Mouse (Mus musculus) heart, adult 8-10 months (tissue): ENCODE data around the gene Hapln3. TPM values are rescaled to one million over a fixed set of nuclear protein-coding genes. Genes with fewer than 3 reads are reported as not detected.

Source experiments
- DNase-seq: peaks from one replicate; pipeline ENCODE4 v3.0.0; 2022; ENCODE audit warnings: low spot score
- total RNA-seq, 4 experiments: library from RNA; stranded (reverse); gene quantifications; 2 replicates each; pipeline ENCODE4 v1.2.4; 2022

The Hapln3 gene
- total RNA-seq, 4 experiments from 2014 or later = 0.08 to 1.1 (median 0.30) TPM

- DNase-seq = no peak
These were observed 51.6 kb downstream of the Hapln3 start for GRCm38 (mm10) chr7:79079212-79079611.

- DNase-seq = peak; percentile 11
These were observed 62.6 kb downstream of the Hapln3 start for GRCm38 (mm10) chr7:79068231-79068630.

- no peak for DNase-seq
These were observed 63.4 kb downstream of the Hapln3 start for GRCm38 (mm10) chr7:79067466-79067865.

Other genes with a start within 250 kb of the Hapln3 start
- gene Aen, start 235.2 kb downstream of the Hapln3 start, total RNA-seq = 10 to 100 TPM; 32.7 to 39.3 (median 35.5) TPM
- gene Isg20, start 217.6 kb downstream of the Hapln3 start, total RNA-seq = 1 to 10 TPM; 1.8 to 7.5 (median 5.4) TPM
- gene Acan, start 77.5 kb downstream of the Hapln3 start, total RNA-seq = under 1 TPM; 0.05 to 0.16 (median 0.11) TPM
- gene Mfge8, start 18.0 kb upstream of the Hapln3 start, total RNA-seq = 100 to 1,000 TPM; 124 to 143 (median 129) TPM
- 10 to 100 TPM; 25.5 to 43.7 (median 29.9) TPM for gene Abhd2, start 142.2 kb upstream of the Hapln3 start, total RNA-seq